Mouse (Mus musculus): ENCODE measurements around the gene Plekha1.

The Plekha1 gene

GRCm38 (mm10) chr7:130954177-130954601, 88.6 kb downstream of the Plekha1 start:
- no peak for DNase-seq (ENCODE audit: low read depth, low spot score)

GRCm38 (mm10) chr7:130958551-130958950, 93.0 kb downstream of the Plekha1 start:
- DNase-seq (ENCODE audit: low read depth, low spot score): no peak

GRCm38 (mm10) chr7:130959868-130960267, 94.3 kb downstream of the Plekha1 start:
- DNase-seq (ENCODE audit: low read depth, low spot score): no peak

- no peak for DNase-seq (ENCODE audit: low read depth, low spot score)
These were observed 95.9 kb downstream of the Plekha1 start for GRCm38 (mm10) chr7:130961429-130961828.

All from brain, embryonic 18.5 days (tissue).